Mouse (Mus musculus): ENCODE measurements around the gene Cacna1f.

The Cacna1f gene

GRCm38 (mm10) chrX:7632560-7632959, 25.7 kb downstream of the Cacna1f start:
- DNase-seq (ENCODE audit: low read depth, low spot score), result no peak

GRCm38 (mm10) chrX:7635101-7635500, 28.2 kb downstream of the Cacna1f start:
- DNase-seq (ENCODE audit: low read depth, low spot score), result no peak

- DNase-seq (ENCODE audit: low read depth, low spot score), result no peak
Measured at GRCm38 (mm10) chrX:7638401-7639091, 31.7 kb downstream of the Cacna1f start, which contains the start of gene Syp. Syp (plus strand) TSS chrX:7638471.

GRCm38 (mm10) chrX:7639536-7640325, 32.8 kb downstream of the Cacna1f start:
- DNase-seq (ENCODE audit: low read depth, low spot score), result no peak

GRCm38 (mm10) chrX:7640785-7641184, 33.9 kb downstream of the Cacna1f start:
- DNase-seq (ENCODE audit: low read depth, low spot score), result no peak

- DNase-seq (ENCODE audit: low read depth, low spot score), result peak; percentile 92
Measured at GRCm38 (mm10) chrX:7645349-7645748, 38.5 kb downstream of the Cacna1f start.

- peak; percentile 95 for DNase-seq (ENCODE audit: low read depth, low spot score)
Measured at GRCm38 (mm10) chrX:7648671-7649304, 41.9 kb downstream of the Cacna1f start.

- peak; percentile 38 for DNase-seq (ENCODE audit: low read depth, low spot score)
Measured at GRCm38 (mm10) chrX:7657221-7657639, 50.3 kb downstream of the Cacna1f start, which contains the start of gene Prickle3. Prickle3 (plus strand) TSS chrX:7657260.

GRCm38 (mm10) chrX:7658031-7658784, 51.3 kb downstream of the Cacna1f start:
- DNase-seq (ENCODE audit: low read depth, low spot score), result peak; percentile 49

- DNase-seq (ENCODE audit: low read depth, low spot score), result no peak
Measured at GRCm38 (mm10) chrX:7658785-7659589, 52.1 kb downstream of the Cacna1f start.

- DNase-seq (ENCODE audit: low read depth, low spot score), result no peak
Measured at GRCm38 (mm10) chrX:7661086-7661485, 54.2 kb downstream of the Cacna1f start.

GRCm38 (mm10) chrX:7662936-7663335, 56.1 kb downstream of the Cacna1f start:
- DNase-seq (ENCODE audit: low read depth, low spot score), result no peak

- DNase-seq (ENCODE audit: low read depth, low spot score), result no peak
Measured at GRCm38 (mm10) chrX:7664791-7665190, 57.9 kb downstream of the Cacna1f start.

- DNase-seq (ENCODE audit: low read depth, low spot score), result no peak
Measured at GRCm38 (mm10) chrX:7665739-7666502, 59.0 kb downstream of the Cacna1f start.

- DNase-seq (ENCODE audit: low read depth, low spot score), result peak; percentile 82
Measured at GRCm38 (mm10) chrX:7670390-7670881, 63.6 kb downstream of the Cacna1f start.

- peak; percentile 56 for DNase-seq (ENCODE audit: low read depth, low spot score)
Measured at GRCm38 (mm10) chrX:7670921-7671623, 64.2 kb downstream of the Cacna1f start, which contains the start of gene Plp2. Plp2 (minus strand) TSS chrX:7671390.

- no peak for DNase-seq (ENCODE audit: low read depth, low spot score)
Measured at GRCm38 (mm10) chrX:7672739-7673138, 65.9 kb downstream of the Cacna1f start.

- DNase-seq (ENCODE audit: low read depth, low spot score), result peak; percentile 61
Measured at GRCm38 (mm10) chrX:7673578-7674281, 66.8 kb downstream of the Cacna1f start.

Data from 3T3-L1 (cell line).